ENCODE assay signal across 8 mouse cellular contexts in the genomic region with DNA sequence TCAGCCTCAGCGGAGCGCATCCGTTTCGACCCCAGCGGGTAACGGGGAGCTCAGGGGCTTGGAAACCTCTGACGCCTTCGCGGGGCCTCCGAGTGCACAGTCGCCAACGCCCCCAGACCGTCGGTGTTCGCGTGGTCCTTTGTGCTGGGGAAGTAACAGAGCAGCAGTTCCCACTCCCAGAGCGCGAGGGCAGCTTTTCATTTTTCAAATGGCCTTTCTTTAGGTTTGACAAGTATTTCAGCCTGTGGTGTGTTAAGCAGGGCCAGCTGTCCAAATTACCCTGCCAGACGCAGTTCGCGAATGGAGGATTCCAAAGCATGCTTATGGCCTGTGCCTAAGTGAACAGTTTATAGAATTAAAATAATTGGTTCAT. TPM values are rescaled to one million over a fixed set of nuclear protein-coding genes. Genes with fewer than 3 reads are reported as not detected.
DNase-seq lines count a peak whose midpoint lies in the region; ATAC-seq and TF ChIP-seq lines count a peak whose summit lies in the region.

No protein-coding gene starts in this region.

- H3K4me1 ChIP-seq in heart, embryonic 13.5 days = peaks cover 37% of the 10 kb centered on the region
- H3K4me1 ChIP-seq in G1E (ENCODE audit: insufficient read depth, low read depth, low read length) = peaks cover 11% of the 10 kb centered on the region
- peaks cover 19% of the 10 kb centered on the region for H3K4me1 ChIP-seq in forebrain, embryonic 14.5 days (ENCODE audit: control insufficient read depth, insufficient read depth, low read length)
- peaks cover 22% of the 10 kb centered on the region for H3K4me1 ChIP-seq in liver, postnatal 0 days (ENCODE audit: insufficient read depth)

- TF ChIP-seq CTCF in G1E (IDR thresholded peaks at IDR 0.05; ENCODE audit: low read depth, low read length) = no peak
- peak; percentile 36 for TF ChIP-seq CTCF in liver, postnatal 0 days (IDR thresholded peaks at IDR 0.05; ENCODE audit: low read depth)

- no peaks in the 10 kb centered on the region for H3K27me3 ChIP-seq in heart, embryonic 13.5 days (replicated peaks)
- peaks cover 18% of the 10 kb centered on the region for H3K27me3 ChIP-seq in G1E (ENCODE audit: insufficient read depth, low read length)
- no peaks in the 10 kb centered on the region for H3K27me3 ChIP-seq in forebrain, embryonic 14.5 days (replicated peaks; ENCODE audit: control insufficient read depth, insufficient read depth, low read length)
- no peaks in the 10 kb centered on the region for H3K27me3 ChIP-seq in liver, postnatal 0 days (ENCODE audit: insufficient read depth, low read length)

- peak overlapping the region; percentile 75 for H3K4me2 ChIP-seq in heart, embryonic 13.5 days
- H3K4me2 ChIP-seq in forebrain, embryonic 14.5 days (ENCODE audit: low read length) = peak overlapping the region; percentile 69
- peak overlapping the region; percentile 85 for H3K4me2 ChIP-seq in liver, postnatal 0 days (ENCODE audit: low read depth, low read length)

- H3K4me3 ChIP-seq in heart, embryonic 13.5 days = peak overlapping the region; percentile 94
- peak overlapping the region; percentile 89 for H3K4me3 ChIP-seq in G1E (ENCODE audit: low read depth, low read length)
- peak overlapping the region; percentile 89 for H3K4me3 ChIP-seq in forebrain, embryonic 14.5 days (ENCODE audit: low read depth, low read length)
- H3K4me3 ChIP-seq in liver, postnatal 0 days (ENCODE audit: low read depth, low read length) = peak overlapping the region; percentile 95

- H3K36me3 ChIP-seq in heart, embryonic 13.5 days = no peaks in the 10 kb centered on the region
- H3K36me3 ChIP-seq in G1E (replicated peaks) = peaks cover 2% of the 10 kb centered on the region
- no peaks in the 10 kb centered on the region for H3K36me3 ChIP-seq in forebrain, embryonic 14.5 days (ENCODE audit: control insufficient read depth, insufficient read depth, low read length)
- no peaks in the 10 kb centered on the region for H3K36me3 ChIP-seq in liver, postnatal 0 days (replicated peaks; ENCODE audit: insufficient read depth, low read length)

- DNase-seq in heart, postnatal 14 days = no peak
- DNase-seq in G1E (ENCODE audit: low spot score) = no peak
- peak; percentile 82 for DNase-seq in forebrain, embryonic 14.5 days (ENCODE audit: low spot score)
- no peak for DNase-seq in liver, postnatal 0 days
- no peak for DNase-seq in adrenal gland, postnatal 10 days
- DNase-seq in urinary bladder, postnatal 10 days (ENCODE audit: low spot score) = no peak
- no peak for DNase-seq in urinary bladder, adult 18-20 months (ENCODE audit: low spot score in 2 of 2)

- peak overlapping the region; percentile 98 for H3K27ac ChIP-seq in heart, embryonic 13.5 days (replicated peaks)
- H3K27ac ChIP-seq in forebrain, embryonic 14.5 days (ENCODE audit: low read depth, low read length) = peak overlapping the region; percentile 95
- peak overlapping the region; percentile 99 for H3K27ac ChIP-seq in liver, postnatal 0 days (ENCODE audit: low read depth)

- intact Hi-C loops in heart, postnatal 14 days (cut with DNase I) = loop anchor here (5.0 kb wide), 3 partner anchors 51 to 261 kb away; no protein-coding TSS in a partner anchor

- no peak for TF ChIP-seq EP300 in liver, postnatal 0 days (IDR thresholded peaks at IDR 0.05; ENCODE audit: low read depth)

- no peaks in the 10 kb centered on the region for H3K9me3 ChIP-seq in heart, embryonic 13.5 days
- no peaks in the 10 kb centered on the region for H3K9me3 ChIP-seq in G1E (replicated peaks)
- H3K9me3 ChIP-seq in forebrain, embryonic 14.5 days (replicated peaks; ENCODE audit: control insufficient read depth, low read length) = no peaks in the 10 kb centered on the region
- H3K9me3 ChIP-seq in liver, postnatal 0 days (ENCODE audit: low read length) = no peaks in the 10 kb centered on the region

- peak overlapping the region; percentile 99 for H3K9ac ChIP-seq in heart, embryonic 13.5 days
- H3K9ac ChIP-seq in forebrain, embryonic 14.5 days (ENCODE audit: low read length) = peak overlapping the region; percentile 87
- H3K9ac ChIP-seq in liver, postnatal 0 days (replicated peaks) = peak overlapping the region; percentile 98

- WGBS in heart, embryonic 13.5 days = 1% methylated on average over 21 of the region's 21 CpGs
- under 1% methylated on average over 21 of the region's 21 CpGs for WGBS in forebrain, embryonic 14.5 days
- 1% methylated on average over 21 of the region's 21 CpGs for WGBS in liver, postnatal 0 days (ENCODE audit: insufficient replicate concordance)

- ATAC-seq in heart, embryonic 13.5 days (ENCODE audit: extremely low read depth, insufficient number of reproducible peaks, low FRiP score, low TSS enrichment) = peak; percentile 45
- ATAC-seq in G1E (ENCODE audit: extremely low read depth, insufficient number of reproducible peaks, low FRiP score, poor library complexity, severe bottlenecking) = peak; percentile 19; the same call in 1 of the 2 replicates
- ATAC-seq in forebrain, embryonic 14.5 days = peak; percentile 87
- peak; percentile 58 for ATAC-seq in liver, postnatal 0 days

RNA-seq across cellular contexts. Expression of a gene that starts 0.4 kb away (rescaled TPM):
- polyA plus RNA-seq in heart, embryonic 13.5 days (2015; fragmentation: Nextera tagmentation; extraction: Ambion mirVana) = 119 and 129 TPM in 2 replicates
- 10 to 100 TPM; 68.6 to 72.2 TPM for total RNA-seq in heart, postnatal 14 days (2021)
- total RNA-seq in G1E (2014; fragmentation: Nextera tagmentation) (112 and 121 TPM in 2 replicates), G1E (2017) (64.2 and 73.1 TPM in 2 replicates)
- polyA plus RNA-seq in G1E (2012) = 23.4 and 25.8 TPM in 2 replicates
- 138 and 160 TPM in 2 replicates for polyA plus RNA-seq in forebrain, embryonic 14.5 days (2014; fragmentation: Nextera tagmentation; extraction: Ambion mirVana)
- 103 and 105 TPM in 2 replicates for polyA plus RNA-seq in liver, postnatal 0 days (2015; fragmentation: Nextera tagmentation; extraction: Ambion mirVana)
- 100 to 1,000 TPM; 113 to 123 TPM for total RNA-seq in adrenal gland, postnatal 10 days (2021)

RNA-seq across cellular contexts. Expression of a gene that starts 53.7 kb away (rescaled TPM):
- 40.2 and 44.1 TPM in 2 replicates for polyA plus RNA-seq in heart, embryonic 13.5 days (2015; fragmentation: Nextera tagmentation; extraction: Ambion mirVana)
- total RNA-seq in heart, postnatal 14 days (2021) = 1 to 10 TPM; 7.8 to 9.5 TPM
- total RNA-seq in G1E (2014; fragmentation: Nextera tagmentation) (81.8 and 130 TPM in 2 replicates), G1E (2017) (131 and 144 TPM in 2 replicates)
- 58.0 and 59.9 TPM in 2 replicates for polyA plus RNA-seq in G1E (2012)
- polyA plus RNA-seq in forebrain, embryonic 14.5 days (2014; fragmentation: Nextera tagmentation; extraction: Ambion mirVana) = 61.1 and 68.7 TPM in 2 replicates
- polyA plus RNA-seq in liver, postnatal 0 days (2015; fragmentation: Nextera tagmentation; extraction: Ambion mirVana) = 12.9 and 15.0 TPM in 2 replicates
- total RNA-seq in adrenal gland, postnatal 10 days (2021) = 10 to 100 TPM; 14.4 to 16.8 TPM

Comparison
In these comparisons a context has a peak if more than half of its experiments do, and no peak if none do; other contexts are left out.
1. ATAC-seq: peak in every context shown above with its lines; median percentile 87 in forebrain, embryonic 14.5 days; 58 in liver, postnatal 0 days; 45 in heart, embryonic 13.5 days; 19 in G1E.